Mouse (Mus musculus) liver, embryonic 14.5 days (tissue): Measurements from ENCODE around the gene Setx. TPM values are rescaled to one million over a fixed set of nuclear protein-coding genes. Genes with fewer than 3 reads are reported as not detected.

ENCODE experiments used
- ATAC-seq: fragments of 200-750 bp; cut with Nextera tagmentation; 2 replicates; pipeline ENCODE4 v1.8.0; 2017; ENCODE audit warnings: moderate number of reproducible peaks, mild to moderate bottlenecking, moderate library complexity; ENCODE audit not compliant: insufficient read depth
- DNase-seq, 3 experiments: peaks; one replicate each; pipeline ENCODE4 v3.0.0-alpha.2; 2012 to 2013; ENCODE audit warnings: low read depth in 3 of 3, low spot score in 3 of 3
- H3K27ac ChIP-seq: fragments of 300-500 bp; sonication (generic); 2 replicates; pipeline ENCODE4 v1.5.1; 2014; ENCODE audit warnings: moderate library complexity, mild to moderate bottlenecking, control low read depth, inconsistent platforms
- H3K27me3 ChIP-seq: fragments of 300-500 bp; sonication (generic); 2 replicates; pipeline ENCODE4 v1.6.1; 2014; ENCODE audit warnings: mild to moderate bottlenecking, low read length, moderate library complexity; ENCODE audit not compliant: control insufficient read depth, insufficient read depth
- H3K36me3 ChIP-seq: fragments of 300-500 bp; sonication (generic); replicated peaks from 2 replicates; pipeline ENCODE4 v1.6.1; 2014; ENCODE audit warnings: low read depth; ENCODE audit not compliant: control insufficient read depth, insufficient read depth
- H3K4me1 ChIP-seq, 2 experiments: fragments of 200-500 bp in 1 of 2; fragments of 300-500 bp in 1 of 2; sonication (generic) in 1 of 2; replicated peaks; 2 replicates each; pipeline ENCODE4 v1.6.1; 2012 to 2014; ENCODE audit warnings: antibody characterized with exemption in 1 of 2, inconsistent platforms in 1 of 2, low read length in 1 of 2; ENCODE audit not compliant: control insufficient read depth in 2 of 2, insufficient read depth in 2 of 2
- H3K4me2 ChIP-seq: fragments of 300-500 bp; sonication (generic); 2 replicates; pipeline ENCODE4 v1.6.1; 2014; ENCODE audit warnings: low read depth, mild to moderate bottlenecking, control low read depth, moderate library complexity
- H3K4me3 ChIP-seq, 2 experiments: fragments of 200-500 bp in 1 of 2; fragments of 300-500 bp in 1 of 2; sonication (generic) in 1 of 2; 2 replicates each; pipeline ENCODE4 v1.5.1; 2012 to 2014; ENCODE audit warnings: low read depth in 2 of 2, low read length in 2 of 2, mild to moderate bottlenecking in 2 of 2, control low read depth in 1 of 2, inconsistent platforms in 1 of 2, moderate library complexity in 1 of 2; ENCODE audit not compliant: insufficient read depth in 1 of 2
- H3K9ac ChIP-seq: fragments of 300-500 bp; sonication (generic); replicated peaks from 2 replicates; pipeline ENCODE4 v1.6.1; 2014; ENCODE audit warnings: mild to moderate bottlenecking, control low read depth, moderate library complexity
- H3K9me3 ChIP-seq: fragments of 300-500 bp; sonication (generic); 2 replicates; pipeline ENCODE4 v1.6.1; 2016; ENCODE audit warnings: low read length, mixed read lengths; ENCODE audit not compliant: control insufficient read depth
- CTCF ChIP-seq: IDR thresholded peaks from 2 replicates; pipeline ENCODE4 v1.5.1; 2016; ENCODE audit warnings: antibody characterized with exemption, low read depth, control low read depth
- EP300 ChIP-seq: IDR thresholded peaks from 2 replicates; pipeline ENCODE4 v1.6.1; 2016; ENCODE audit warnings: antibody characterized with exemption, low read depth
- WGBS: fragments of 180-500 bp; shearing (Covaris S2); extraction: QIAGEN DNeasy Blood & Tissue Kit; methylation state at CpG from one replicate; pipeline ENCODE4 v1.1.7; 2014; ENCODE audit not compliant: insufficient replicate concordance; 5-methylcytosine and 5-hydroxymethylcytosine counted together
- polyA plus RNA-seq, 2 experiments: library from polyadenylated mRNA; depleted of rRNA in 1 of 2; stranded (reverse) in 1 of 2; unstranded in 1 of 2; fragments of >200 nt; fragmentation: Nextera tagmentation in 1 of 2; extraction: Ambion mirVana in 1 of 2; gene quantifications; 2 replicates each; pipeline versions ENCODE4 v1.2.1 to v1.2.3; 2012 to 2014

The Setx gene
- polyA plus RNA-seq, 2 experiments, result 2.8 to 3.4 TPM

- TF ChIP-seq CTCF (no peak), EP300 (no peak)
- H3K27me3 ChIP-seq, result peaks cover 15% of the 10 kb centered on the region
Measured at GRCm38 (mm10) chr2:29193819-29194546, 70.0 kb downstream of the Setx start.

GRCm38 (mm10) chr2:29194547-29195463 is 70.8 kb downstream of the Setx start:
- H3K27me3 ChIP-seq, result peaks cover 15% of the 10 kb centered on the region
- no peaks in the 10 kb centered on the region for H3K36me3 ChIP-seq
- 4% methylated on average over 59 of the region's 61 CpGs for WGBS
- no peak overlapping the region for H3K27ac ChIP-seq
- no peak overlapping the region; the same call in 1 of the 2 replicates for H3K9ac ChIP-seq
- peak overlapping the region; percentile 25 to 36 for H3K4me3 ChIP-seq
- H3K4me1 ChIP-seq, result no peaks in the 10 kb centered on the region
- ATAC-seq (no peak; the same call in 1 of the 2 replicates), DNase-seq (peak in 1 of 3 experiments; percentile 24)
- TF ChIP-seq EP300 (no peak), CTCF (peak; percentile 85)
- H3K9me3 ChIP-seq, result no peaks in the 10 kb centered on the region
- peak overlapping the region; percentile 70 for H3K4me2 ChIP-seq

More at GRCm38 (mm10) chr2:29193819-29194546, 70.0 kb downstream of the Setx start:
- no peaks in the 10 kb centered on the region for H3K9me3 ChIP-seq
- no peak overlapping the region for H3K27ac ChIP-seq
- no peak for DNase-seq
- no peaks in the 10 kb centered on the region for H3K36me3 ChIP-seq
- ATAC-seq, result no peak
- WGBS, result 21% methylated on average over 16 of the region's 16 CpGs
- H3K9ac ChIP-seq, result no peak overlapping the region; the same call in 1 of the 2 replicates
- no peaks in the 10 kb centered on the region for H3K4me1 ChIP-seq
- H3K4me3 ChIP-seq, result peak overlapping the region in 1 of 2 experiments; percentile 36; a peak in 2 of 4 replicates
- H3K4me2 ChIP-seq, result peak overlapping the region; percentile 70

GRCm38 (mm10) chr2:29196844-29197243 is 72.9 kb downstream of the Setx start:
- H3K4me3 ChIP-seq, result no peak overlapping the region
- no peaks in the 10 kb centered on the region for H3K36me3 ChIP-seq
- no peak overlapping the region for H3K9ac ChIP-seq
- DNase-seq (no peak), ATAC-seq (no peak)
- H3K9me3 ChIP-seq, result no peaks in the 10 kb centered on the region
- TF ChIP-seq CTCF (no peak), EP300 (no peak)
- no peak overlapping the region for H3K27ac ChIP-seq
- H3K4me1 ChIP-seq, result no peaks in the 10 kb centered on the region
- WGBS, result 51% methylated on average over 12 of the region's 12 CpGs
- peaks cover 15% of the 10 kb centered on the region for H3K27me3 ChIP-seq
- no peak overlapping the region for H3K4me2 ChIP-seq

GRCm38 (mm10) chr2:29198446-29198845 is 74.5 kb downstream of the Setx start:
- Histone ChIP-seq H3K4me1 (no peaks in the 10 kb centered on the region), H3K27me3 (peaks cover 15% of the 10 kb centered on the region), H3K9ac (no peak overlapping the region), H3K9me3 (no peaks in the 10 kb centered on the region), H3K27ac (no peak overlapping the region), H3K36me3 (no peaks in the 10 kb centered on the region), H3K4me3 (no peak overlapping the region), H3K4me2 (no peak overlapping the region)
- DNase-seq, result no peak
- TF ChIP-seq EP300 (no peak), CTCF (no peak)
- no peak for ATAC-seq
- WGBS, result 66% methylated on average over 5 of the region's 5 CpGs

GRCm38 (mm10) chr2:29199909-29200308 is 75.9 kb downstream of the Setx start:
- peak; percentile 24 to 31 (median 25) for DNase-seq
- H3K9me3 ChIP-seq, result no peaks in the 10 kb centered on the region
- H3K4me3 ChIP-seq, result no peak overlapping the region
- H3K4me1 ChIP-seq, result no peaks in the 10 kb centered on the region
- no peak overlapping the region for H3K9ac ChIP-seq
- no peak for ATAC-seq
- H3K27ac ChIP-seq, result no peak overlapping the region
- TF ChIP-seq EP300, result no peak
- TF ChIP-seq CTCF, result peak; percentile 63
- no peaks in the 10 kb centered on the region for H3K36me3 ChIP-seq
- 0% methylated on average over 3 of the region's 3 CpGs for WGBS
- no peak overlapping the region for H3K4me2 ChIP-seq
- H3K27me3 ChIP-seq, result peaks cover 12% of the 10 kb centered on the region
